Mouse (Mus musculus): Measurements from ENCODE around the gene Pnliprp1.

Pnliprp1 gene

DNA sequence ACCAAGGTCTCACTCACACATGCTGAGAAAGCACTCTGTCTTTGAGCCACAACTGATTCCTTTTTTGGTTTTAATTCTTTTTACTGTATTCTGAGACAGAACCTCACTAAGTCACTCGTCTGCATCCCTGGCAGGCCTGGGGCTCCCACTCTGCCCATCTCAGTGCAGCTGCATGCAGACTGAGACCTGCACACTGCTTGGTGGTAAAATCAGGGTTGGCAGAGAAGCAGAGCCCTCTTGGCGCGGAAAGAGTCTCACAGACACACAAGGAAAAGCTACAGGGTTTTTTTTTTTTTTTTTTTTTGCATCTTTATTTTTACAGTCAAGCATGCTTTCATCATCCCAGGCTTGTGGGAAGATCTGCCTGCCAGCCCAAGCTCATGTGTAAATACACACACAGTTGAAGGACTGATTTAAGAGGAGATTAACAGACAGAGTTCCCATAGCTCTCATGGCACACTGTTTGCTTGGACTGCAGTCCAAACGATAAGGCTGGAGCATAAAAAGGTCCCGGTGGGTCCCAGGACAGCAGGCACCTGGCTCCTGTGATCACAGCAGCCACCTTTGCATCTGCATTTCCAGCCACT is at the start of gene Pnliprp1:
Gene Pnliprp1 (plus strand): TSS at position 443 of the 587 bp plus-strand sequence.
- DNase-seq (ENCODE audit: low read depth, low spot score), result no peak

DNA sequence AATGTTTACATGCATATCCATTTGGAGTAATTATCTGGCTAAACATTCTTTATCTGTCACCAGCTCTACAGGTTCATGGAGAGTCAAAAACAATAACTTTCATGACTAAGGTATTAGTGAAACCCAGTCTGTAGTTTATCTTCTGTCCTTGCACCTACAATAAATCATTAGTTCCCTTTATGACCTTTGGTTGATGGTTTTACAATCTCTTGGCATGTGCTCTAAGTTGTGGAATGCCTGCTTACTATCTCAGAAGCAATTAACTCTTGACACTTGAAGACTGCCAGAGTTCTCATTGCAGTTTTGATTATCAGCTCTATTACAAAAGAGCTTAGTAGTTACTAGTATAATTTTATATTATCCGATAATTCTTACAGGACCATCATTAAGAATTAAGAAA is 39.8 kb upstream of the Pnliprp1 start:
- no peak for DNase-seq (ENCODE audit: low read depth, low spot score)

- DNase-seq (ENCODE audit: low read depth, low spot score), result no peak
Observed at GRCm38 (mm10) chr19:58695314-58695713, 33.4 kb upstream of the Pnliprp1 start.

- no peak for DNase-seq (ENCODE audit: low read depth, low spot score)
Observed at GRCm38 (mm10) chr19:58696235-58696634, 32.5 kb upstream of the Pnliprp1 start.

GRCm38 (mm10) chr19:58704556-58704955 is 24.1 kb upstream of the Pnliprp1 start:
- DNase-seq (ENCODE audit: low read depth, low spot score), result no peak

DNA sequence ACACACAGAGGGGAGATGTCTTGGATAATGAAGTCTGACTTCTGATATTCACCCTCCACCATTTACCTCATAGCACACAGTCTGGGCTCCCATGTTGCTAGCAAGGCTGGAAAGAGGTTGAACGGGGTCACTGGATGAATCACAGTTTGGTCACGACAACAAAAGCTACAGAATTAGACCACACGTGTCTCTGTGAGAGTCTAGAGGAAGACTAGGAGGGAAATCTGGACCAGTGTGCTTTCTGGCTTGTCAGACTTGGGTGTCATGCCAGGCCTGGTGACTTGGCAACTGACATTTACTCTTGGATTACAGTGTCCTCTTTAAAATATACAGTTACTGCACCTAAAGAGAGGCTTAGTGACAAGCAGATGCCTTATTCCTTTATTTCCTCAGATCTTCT is 20.1 kb upstream of the Pnliprp1 start:
- DNase-seq (ENCODE audit: low read depth, low spot score), result no peak

DNA sequence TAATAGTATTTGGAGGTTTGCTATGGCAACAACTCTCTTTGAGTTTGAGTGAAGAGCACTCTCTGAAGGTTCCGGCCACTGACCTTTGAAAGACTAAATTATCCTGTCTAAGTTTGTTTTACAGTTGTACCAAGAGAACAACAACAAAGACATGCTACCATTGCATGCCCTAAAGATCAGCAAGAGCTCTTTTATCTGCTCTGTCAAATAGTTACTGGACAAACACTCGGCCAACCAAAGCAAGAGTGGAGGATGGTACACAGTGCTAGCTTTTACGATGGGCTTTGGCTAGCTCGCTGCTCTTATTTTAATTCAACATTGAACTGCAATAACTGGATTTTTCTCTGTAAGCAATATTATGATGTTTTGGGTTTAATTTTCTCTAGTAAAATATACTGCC is 10.8 kb upstream of the Pnliprp1 start:
- no peak for DNase-seq (ENCODE audit: low read depth, low spot score)

DNA sequence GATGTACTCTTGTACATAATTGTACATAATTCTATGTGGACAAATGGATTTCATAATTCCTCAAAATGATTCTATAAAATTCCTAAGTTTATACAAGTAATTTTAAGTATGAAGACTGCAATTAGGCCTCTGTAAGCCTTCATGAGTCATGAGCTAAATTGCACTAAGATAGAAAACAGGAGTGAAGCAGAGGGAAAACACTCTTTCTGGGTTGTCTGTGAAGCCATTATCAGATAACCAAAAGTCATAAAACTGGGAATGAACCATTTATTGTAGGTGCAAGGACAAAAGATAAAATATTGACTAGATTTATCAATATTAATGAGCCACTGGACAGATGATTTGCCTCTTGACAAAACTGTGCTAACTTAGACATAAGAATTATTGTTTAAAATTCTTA is 8.2 kb upstream of the Pnliprp1 start:
- DNase-seq (ENCODE audit: low read depth, low spot score), result no peak

GRCm38 (mm10) chr19:58726551-58726950 is 2.1 kb upstream of the Pnliprp1 start:
- DNase-seq (ENCODE audit: low read depth, low spot score), result no peak

GRCm38 (mm10) chr19:58727756-58728155 is 931 bp upstream of the Pnliprp1 start:
- DNase-seq (ENCODE audit: low read depth, low spot score), result no peak

- no peak for DNase-seq (ENCODE audit: low read depth, low spot score)
Observed at GRCm38 (mm10) chr19:58733216-58733615, 4.5 kb downstream of the Pnliprp1 start.

GRCm38 (mm10) chr19:58738111-58738510 is 9.4 kb downstream of the Pnliprp1 start:
- DNase-seq (ENCODE audit: low read depth, low spot score), result no peak

- DNase-seq (ENCODE audit: low read depth, low spot score), result no peak
Observed at GRCm38 (mm10) chr19:58741036-58741435, 12.3 kb downstream of the Pnliprp1 start.

DNA sequence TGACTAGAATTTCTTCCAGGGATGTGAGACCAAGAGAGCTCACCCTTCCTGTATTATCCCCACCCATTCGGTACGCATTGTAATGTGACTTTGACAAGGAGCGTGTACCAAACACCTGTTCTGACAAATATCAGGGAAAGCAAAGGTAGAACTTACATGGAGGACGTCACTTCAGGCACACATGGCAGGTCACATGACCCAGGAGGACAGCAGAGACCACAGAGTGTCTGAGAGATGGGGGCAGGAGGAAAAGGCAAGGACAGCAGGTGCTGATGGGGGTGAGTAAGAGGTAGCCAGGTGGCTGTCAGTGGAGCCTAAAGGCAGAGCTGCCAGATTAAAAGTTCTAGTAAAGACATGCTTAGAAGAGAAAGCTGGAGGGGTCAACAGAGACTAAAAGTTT is 14.0 kb downstream of the Pnliprp1 start:
- no peak for DNase-seq (ENCODE audit: low read depth, low spot score)

DNA sequence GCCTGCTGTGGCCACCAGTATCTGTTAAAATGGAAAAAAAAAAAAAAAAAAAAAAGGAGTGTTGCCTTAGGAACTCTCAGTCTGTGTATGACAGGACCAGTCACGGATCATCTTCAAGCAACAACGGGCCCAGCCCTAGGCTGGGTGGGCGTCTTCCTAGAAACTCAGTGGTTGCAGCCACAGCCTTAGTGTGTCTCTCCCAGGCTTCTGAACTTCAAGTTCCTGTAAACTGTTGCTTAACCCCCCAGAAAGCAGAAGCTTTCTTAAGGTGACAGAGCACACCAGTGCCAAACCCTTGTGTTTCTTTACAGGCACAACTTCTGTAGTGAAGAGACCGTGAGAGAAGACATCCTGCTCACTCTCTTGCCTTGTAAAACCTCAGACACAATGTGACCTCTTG is 15.0 kb downstream of the Pnliprp1 start:
- no peak for DNase-seq (ENCODE audit: low read depth, low spot score)

DNA sequence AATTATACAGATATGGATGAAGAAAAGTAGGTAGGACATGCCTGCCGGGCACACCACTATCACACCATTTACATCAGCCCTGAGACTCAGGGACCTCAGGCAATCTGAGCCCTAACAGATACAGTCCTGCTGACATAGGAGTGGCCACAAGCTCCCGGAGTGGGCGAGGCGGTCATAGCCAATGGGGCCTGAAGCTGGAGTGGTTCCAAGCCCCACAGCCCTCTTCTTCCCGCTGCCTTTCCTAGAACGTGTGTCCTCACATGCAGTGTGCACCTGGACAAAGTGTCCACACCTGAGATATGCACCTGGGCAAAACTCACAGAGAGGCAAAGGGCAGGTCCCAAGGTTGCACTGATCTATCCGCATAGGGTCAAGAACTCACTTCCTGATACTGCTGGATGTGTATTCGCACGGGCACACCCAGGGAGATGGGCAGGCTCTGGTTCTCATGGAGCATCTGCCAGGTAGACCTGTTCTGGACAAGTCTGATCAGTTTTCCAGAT is 18.9 kb downstream of the Pnliprp1 start:
- no peak for DNase-seq (ENCODE audit: low read depth, low spot score)

GRCm38 (mm10) chr19:58750822-58751221 is 22.1 kb downstream of the Pnliprp1 start:
- DNase-seq (ENCODE audit: low read depth, low spot score), result no peak

GRCm38 (mm10) chr19:58751504-58751903 is 22.8 kb downstream of the Pnliprp1 start:
- no peak for DNase-seq (ENCODE audit: low read depth, low spot score)

- DNase-seq (ENCODE audit: low read depth, low spot score), result no peak
Observed at GRCm38 (mm10) chr19:58758871-58759270, 30.2 kb downstream of the Pnliprp1 start.

GRCm38 (mm10) chr19:58759423-58759822 is 30.7 kb downstream of the Pnliprp1 start, which contains the start of gene Pnliprp2:
TSS of gene Pnliprp2 (plus strand) at chr19:58759719.
- no peak for DNase-seq (ENCODE audit: low read depth, low spot score)

DNA sequence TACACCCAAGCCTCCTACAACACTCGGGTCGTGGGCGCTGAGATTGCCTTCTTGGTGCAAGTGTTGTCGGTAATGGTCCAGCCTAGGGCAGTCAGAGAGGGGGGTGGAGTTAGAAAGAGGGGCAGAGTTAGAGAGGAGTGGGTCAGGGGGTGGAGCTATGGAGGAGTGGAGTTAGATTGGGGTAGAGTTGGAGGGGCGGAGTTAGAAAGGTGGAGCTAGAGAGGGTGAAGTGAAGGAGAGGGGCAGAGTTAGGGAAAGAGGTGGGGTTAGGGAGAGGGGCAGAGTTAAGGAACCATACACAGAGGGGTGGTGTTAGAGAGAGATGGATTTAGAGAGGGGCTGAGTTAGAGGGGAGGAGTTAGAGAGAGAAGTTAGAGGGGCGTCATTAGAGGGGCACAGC is 33.6 kb downstream of the Pnliprp1 start:
- no peak for DNase-seq (ENCODE audit: low read depth, low spot score)

DNA sequence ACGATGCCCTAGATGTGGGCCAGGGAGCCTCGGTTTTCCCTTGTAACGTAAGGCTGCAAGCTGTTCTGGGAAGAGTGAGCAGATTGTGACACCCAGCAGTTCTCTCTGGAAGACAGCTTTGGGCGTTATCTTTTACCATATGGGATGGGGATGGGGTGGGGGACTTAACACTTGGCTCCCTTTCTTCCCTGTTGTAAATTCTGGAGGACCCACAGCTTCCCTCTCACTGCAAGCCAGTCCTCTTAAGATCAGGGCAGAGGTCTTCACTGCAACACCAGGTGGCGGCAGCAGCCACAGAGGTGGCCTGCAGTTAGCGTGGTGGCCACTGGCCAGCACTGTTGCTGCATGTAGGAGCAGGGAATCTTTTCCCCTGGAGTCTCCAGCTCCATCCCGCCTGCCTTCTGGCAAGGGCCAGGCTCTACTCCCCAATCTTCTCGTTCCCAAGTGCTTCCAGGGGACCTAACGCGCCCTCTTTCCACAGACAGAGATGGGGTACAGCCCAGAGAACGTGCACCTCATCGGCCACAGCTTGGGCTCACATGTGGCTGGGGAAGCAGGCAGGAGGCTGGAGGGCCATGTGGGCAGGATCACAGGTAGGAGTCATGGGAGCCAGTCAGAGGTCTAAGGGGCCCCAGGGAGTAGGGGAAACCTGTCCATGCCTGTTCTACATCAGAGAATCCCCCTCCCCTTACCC is 34.3 kb downstream of the Pnliprp1 start:
- DNase-seq (ENCODE audit: low read depth, low spot score), result no peak

DNA sequence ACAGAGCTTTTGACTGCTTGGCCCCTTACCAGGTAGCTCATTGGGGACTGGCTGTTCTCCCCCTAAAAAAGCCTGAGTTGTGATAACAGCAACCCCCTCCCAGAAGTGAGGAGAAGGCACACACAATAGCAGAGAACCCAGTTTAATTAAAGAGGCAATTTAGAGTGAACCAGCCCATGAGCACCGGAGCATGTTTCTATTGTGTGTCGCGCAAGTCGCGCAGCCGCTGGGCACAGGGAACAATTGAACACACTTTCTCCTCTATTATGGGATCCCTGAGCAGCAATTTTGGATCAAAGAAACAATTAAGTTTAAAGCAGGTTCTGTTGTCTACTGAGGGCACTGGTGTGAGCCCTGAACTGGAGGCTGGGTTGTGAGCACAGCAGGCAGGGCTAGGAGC is 38.6 kb downstream of the Pnliprp1 start:
- no peak for DNase-seq (ENCODE audit: low read depth, low spot score)

All from CD4-positive, CD25-positive, alpha-beta regulatory T cell, adult 2 months (primary cell).